Comparison of ENCODE assay signal across 10 mouse cellular contexts in the genomic region with DNA sequence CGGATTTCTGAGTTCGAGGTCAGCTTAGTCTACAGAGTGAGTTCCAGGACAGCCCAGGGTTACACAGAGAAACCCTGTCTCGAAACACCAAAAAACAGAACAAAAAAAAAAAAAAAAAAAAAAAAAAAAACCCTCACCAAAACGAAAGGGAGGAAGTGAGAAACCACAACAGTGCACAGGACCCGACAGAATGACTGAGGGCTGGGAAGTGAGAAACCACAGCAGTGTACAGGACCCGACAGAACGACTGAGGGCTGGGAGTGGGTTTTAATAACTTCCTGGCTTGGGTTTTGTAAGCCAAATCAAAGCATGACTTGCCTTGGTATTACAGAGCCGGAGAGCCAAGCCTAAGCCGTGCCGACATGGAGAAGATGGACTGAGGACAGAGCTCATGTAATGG. TPM values are rescaled to one million over a fixed set of nuclear protein-coding genes. Genes with fewer than 3 reads are reported as not detected.
A peak's percentile ranks its signal among the peaks of the same experiment; 100 is the strongest.
DNase-seq lines count a peak whose midpoint lies in the region; ATAC-seq and TF ChIP-seq lines count a peak whose summit lies in the region.
"Had no signal": no experiment of that assay in that cellular context is flagged by ENCODE, and none has a peak within 500 bp of the region (broad histone marks: within the 10 kb centered on the region; RNA-seq: fewer than 3 reads in every experiment).

No protein-coding gene starts in this region.

- no peaks in the 10 kb centered on the region for H3K9me3 ChIP-seq in lung, embryonic 16.5 days (ENCODE audit: control insufficient read depth, low read length)
- H3K9me3 ChIP-seq: midbrain, embryonic 13.5 days had no signal

- no peak for TF ChIP-seq CTCF in heart, adult 2 months (IDR thresholded peaks at IDR 0.05)

- peak in 1 of 2 experiments; percentile 53 for DNase-seq in heart, adult 2 months
- no peak for DNase-seq in heart, postnatal 36 days
- DNase-seq in CD4-positive, CD25-positive, alpha-beta regulatory T cell, adult 2 months (ENCODE audit: low read depth, low spot score), result peak; percentile 89
- DNase-seq in spleen, adult 18-20 months, result peak; percentile 51 to 54
- no peak for DNase-seq in adrenal gland, postnatal 10 days
- DNase-seq in cerebellum, adult 8-10 months, result no peak
- DNase-seq in right cerebral cortex, postnatal 25 days, result no peak
- DNase-seq: right cerebral cortex, adult 18-20 months had no signal

- peak overlapping the region; percentile 74 for H3K27ac ChIP-seq in heart, adult 2 months
- peak overlapping the region; percentile 60 for H3K27ac ChIP-seq in lung, embryonic 16.5 days (ENCODE audit: low read length)
- H3K27ac ChIP-seq: midbrain, embryonic 13.5 days had no signal

- intact Hi-C loops in heart, adult 2 months (cut with DNase I), result loop anchor here (5.0 kb wide), 1 partner anchor 34 kb away; no protein-coding TSS in a partner anchor
- intact Hi-C loops in heart, postnatal 36 days (cut with DNase I), result loop anchor here (5.0 kb wide), 1 partner anchor 34 kb away; no protein-coding TSS in a partner anchor

- no peak for TF ChIP-seq EP300 in heart, adult 2 months (IDR thresholded peaks at IDR 0.05; ENCODE audit: insufficient read depth, low read depth, low read length)

- no peaks in the 10 kb centered on the region for H3K79me2 ChIP-seq in heart, adult 2 months (replicated peaks; ENCODE audit: control insufficient read depth, insufficient read depth, low read length)

- no peak overlapping the region for H3K4me2 ChIP-seq in lung, embryonic 16.5 days (ENCODE audit: low read depth, low read length)
- H3K4me2 ChIP-seq: midbrain, embryonic 13.5 days had no signal

- no peak for TF ChIP-seq POLR2A in heart, adult 2 months (IDR thresholded peaks at IDR 0.05; ENCODE audit: insufficient read depth, low read depth, low read length)

- no peaks in the 10 kb centered on the region for H3K27me3 ChIP-seq in heart, adult 2 months (ENCODE audit: control insufficient read depth, insufficient read depth, low read length)
- H3K27me3 ChIP-seq in lung, embryonic 16.5 days (ENCODE audit: control insufficient read depth, insufficient read depth, low read depth, low read length), result no peaks in the 10 kb centered on the region
- H3K27me3 ChIP-seq: midbrain, embryonic 13.5 days had no signal

- no peak for ATAC-seq in lung, embryonic 16.5 days (ENCODE audit: low read depth)
- ATAC-seq: midbrain, embryonic 13.5 days had no signal

- H3K4me3 ChIP-seq in heart, adult 2 months, result no peak overlapping the region
- H3K4me3 ChIP-seq in lung, embryonic 16.5 days (ENCODE audit: low read length), result no peak overlapping the region
- H3K4me3 ChIP-seq: midbrain, embryonic 13.5 days had no signal

- peaks cover 17% of the 10 kb centered on the region for H3K36me3 ChIP-seq in heart, adult 2 months (ENCODE audit: control insufficient read depth, insufficient read depth, low read length)
- H3K36me3 ChIP-seq in lung, embryonic 16.5 days (ENCODE audit: control insufficient read depth, insufficient read depth, low read length), result no peaks in the 10 kb centered on the region; the same call in 1 of the 2 replicates

- WGBS in heart, adult 2 months, result 61% methylated on average over 10 of the region's 10 CpGs
- WGBS in lung, embryonic 16.5 days, result 70% methylated on average over 10 of the region's 10 CpGs

- no peak overlapping the region for H3K9ac ChIP-seq in heart, adult 2 months (ENCODE audit: low read depth, low read length)
- H3K9ac ChIP-seq in lung, embryonic 16.5 days (ENCODE audit: low read length), result no peak overlapping the region
- H3K9ac ChIP-seq: midbrain, embryonic 13.5 days had no signal

- peaks cover 11% of the 10 kb centered on the region for H3K4me1 ChIP-seq in heart, adult 2 months (ENCODE audit: control insufficient read depth, insufficient read depth, low read length)
- no peaks in the 10 kb centered on the region for H3K4me1 ChIP-seq in lung, embryonic 16.5 days (replicated peaks; ENCODE audit: control insufficient read depth, insufficient read depth, low read length)
- H3K4me1 ChIP-seq: midbrain, embryonic 13.5 days had no signal

RNA-seq across cellular contexts. Expression of a gene that starts 32.9 kb away (rescaled TPM):
- total RNA-seq in heart, adult 2 months (2021), result 10 to 100 TPM; 32.7 to 34.4 TPM
- polyA plus RNA-seq in heart, adult 2 months (2012; rRNA removed), result 5.6 and 11.6 TPM in 2 replicates
- 10 to 100 TPM; 33.4 to 35.2 TPM for total RNA-seq in heart, postnatal 36 days (2021)
- 193 and 203 TPM in 2 replicates for polyA plus RNA-seq in lung, embryonic 16.5 days (2015; fragmentation: Nextera tagmentation; extraction: Ambion mirVana)
- total RNA-seq in adrenal gland, postnatal 10 days (2021), result 10 to 100 TPM; 69.4 to 73.4 TPM

RNA-seq across cellular contexts. Expression of a gene that starts 55.4 kb away (rescaled TPM):
- 1 to 10 TPM; 2.7 to 2.9 TPM for total RNA-seq in heart, adult 2 months (2021)
- polyA plus RNA-seq in heart, adult 2 months (2012; rRNA removed), result 2.1 and 2.9 TPM in 2 replicates
- total RNA-seq in heart, postnatal 36 days (2021), result 1 to 10 TPM; 3.0 to 3.2 TPM
- 10.1 and 10.9 TPM in 2 replicates for polyA plus RNA-seq in lung, embryonic 16.5 days (2015; fragmentation: Nextera tagmentation; extraction: Ambion mirVana)
- 1 to 10 TPM; 6.2 TPM for total RNA-seq in adrenal gland, postnatal 10 days (2021)

Comparison
In these comparisons a context has a peak if more than half of its experiments do, and no peak if none do; other contexts are left out.
1. DNase-seq: peak in CD4-positive, CD25-positive, alpha-beta regulatory T cell, adult 2 months (single experiment) and spleen, adult 18-20 months (2 of 2); none in heart, postnatal 36 days (0 of 2), adrenal gland, postnatal 10 days (single experiment), cerebellum, adult 8-10 months (single experiment) and right cerebral cortex, postnatal 25 days (single experiment).